Mouse (Mus musculus): Measurements from ENCODE around the gene Cyb5rl. TPM values are rescaled to one million over a fixed set of nuclear protein-coding genes. Genes with fewer than 3 reads are reported as not detected.

Gene Cyb5rl
- polyA plus RNA-seq, 1 experiment from 2014 or later, result 3.9 TPM

GRCm38 (mm10) chr4:107039270-107039669 lies 27.5 kb upstream of the Cyb5rl start:
- no peak for ATAC-seq
- H3K36me3 ChIP-seq, result peaks cover 97% of the 10 kb centered on the region
- H3K4me3 ChIP-seq, result no peak overlapping the region
- H3K9ac ChIP-seq, result no peak overlapping the region
- no peak overlapping the region for H3K27ac ChIP-seq
- H3K4me2 ChIP-seq, result no peak overlapping the region
- 86% methylated on average over 8 of the region's 8 CpGs for WGBS (ENCODE audit: insufficient replicate concordance)
- no peaks in the 10 kb centered on the region for H3K27me3 ChIP-seq (replicated peaks)
- H3K4me1 ChIP-seq, result no peaks in the 10 kb centered on the region
- no peaks in the 10 kb centered on the region for H3K9me3 ChIP-seq (replicated peaks)

GRCm38 (mm10) chr4:107042304-107042703 lies 24.5 kb upstream of the Cyb5rl start:
- no peak overlapping the region for H3K27ac ChIP-seq
- 61% methylated on average over 6 of the region's 6 CpGs for WGBS (ENCODE audit: insufficient replicate concordance)
- H3K4me2 ChIP-seq, result no peak overlapping the region
- H3K27me3 ChIP-seq (replicated peaks), result no peaks in the 10 kb centered on the region
- no peak overlapping the region for H3K4me3 ChIP-seq
- no peak for ATAC-seq
- peaks cover 98% of the 10 kb centered on the region for H3K36me3 ChIP-seq
- H3K9me3 ChIP-seq (replicated peaks), result no peaks in the 10 kb centered on the region
- H3K9ac ChIP-seq, result no peak overlapping the region
- H3K4me1 ChIP-seq, result no peaks in the 10 kb centered on the region

GRCm38 (mm10) chr4:107045188-107045587 lies 21.6 kb upstream of the Cyb5rl start:
- no peaks in the 10 kb centered on the region for H3K9me3 ChIP-seq (replicated peaks)
- H3K36me3 ChIP-seq, result peaks cover 89% of the 10 kb centered on the region
- WGBS (ENCODE audit: insufficient replicate concordance), result 92% methylated on average over 13 of the region's 13 CpGs

GRCm38 (mm10) chr4:107047806-107048205 lies 19.0 kb upstream of the Cyb5rl start:
- H3K9me3 ChIP-seq (replicated peaks), result no peaks in the 10 kb centered on the region
- 78% methylated on average over 5 of the region's 5 CpGs for WGBS (ENCODE audit: insufficient replicate concordance)
- H3K4me1 ChIP-seq, result no peaks in the 10 kb centered on the region
- H3K27ac ChIP-seq, result no peak overlapping the region
- no peak overlapping the region for H3K9ac ChIP-seq
- H3K4me2 ChIP-seq, result no peak overlapping the region
- ATAC-seq, result no peak
- no peaks in the 10 kb centered on the region for H3K27me3 ChIP-seq (replicated peaks)
- no peak overlapping the region for H3K4me3 ChIP-seq
- H3K36me3 ChIP-seq, result peaks cover 63% of the 10 kb centered on the region

More at GRCm38 (mm10) chr4:107045188-107045587, 21.6 kb upstream of the Cyb5rl start:
- Histone ChIP-seq H3K9ac (no peak overlapping the region), H3K4me2 (no peak overlapping the region), H3K4me3 (no peak overlapping the region), H3K27me3 (replicated peaks) (no peaks in the 10 kb centered on the region), H3K27ac (no peak overlapping the region), H3K4me1 (no peaks in the 10 kb centered on the region)
- ATAC-seq, result no peak

- no peak overlapping the region for H3K27ac ChIP-seq
- H3K4me2 ChIP-seq, result no peak overlapping the region
- no peaks in the 10 kb centered on the region for H3K27me3 ChIP-seq (replicated peaks)
- WGBS (ENCODE audit: insufficient replicate concordance), result 90% methylated on average over 11 of the region's 11 CpGs
- no peaks in the 10 kb centered on the region for H3K4me1 ChIP-seq
- no peaks in the 10 kb centered on the region for H3K9me3 ChIP-seq (replicated peaks)
- no peak for ATAC-seq
- H3K36me3 ChIP-seq, result peaks cover 56% of the 10 kb centered on the region
- no peak overlapping the region for H3K4me3 ChIP-seq
- H3K9ac ChIP-seq, result no peak overlapping the region
These were observed 18.1 kb upstream of the Cyb5rl start for GRCm38 (mm10) chr4:107048568-107049162.

- no peak overlapping the region for H3K9ac ChIP-seq
- peaks cover 44% of the 10 kb centered on the region for H3K36me3 ChIP-seq
- WGBS (ENCODE audit: insufficient replicate concordance), result 54% methylated on average over 4 of the region's 4 CpGs
- no peak overlapping the region for H3K27ac ChIP-seq
- no peak for ATAC-seq
- H3K4me1 ChIP-seq, result no peaks in the 10 kb centered on the region
- no peak overlapping the region for H3K4me3 ChIP-seq
- H3K4me2 ChIP-seq, result no peak overlapping the region
- H3K27me3 ChIP-seq (replicated peaks), result no peaks in the 10 kb centered on the region
- H3K9me3 ChIP-seq (replicated peaks), result no peaks in the 10 kb centered on the region
These were observed 14.9 kb upstream of the Cyb5rl start for GRCm38 (mm10) chr4:107051889-107052288.

- 47% methylated on average over 5 of the region's 5 CpGs for WGBS (ENCODE audit: insufficient replicate concordance)
- H3K4me3 ChIP-seq, result no peak overlapping the region
These were observed 13.7 kb upstream of the Cyb5rl start for GRCm38 (mm10) chr4:107052962-107053553.

GRCm38 (mm10) chr4:107056088-107056487 lies 10.7 kb upstream of the Cyb5rl start:
- no peak overlapping the region for H3K4me2 ChIP-seq
- H3K4me3 ChIP-seq, result no peak overlapping the region
- H3K27ac ChIP-seq, result peak overlapping the region; percentile 19
- H3K4me1 ChIP-seq, result no peaks in the 10 kb centered on the region
- ATAC-seq, result no peak
- H3K27me3 ChIP-seq (replicated peaks), result no peaks in the 10 kb centered on the region
- no peak overlapping the region for H3K9ac ChIP-seq
- WGBS (ENCODE audit: insufficient replicate concordance), result 69% methylated on average over 3 of the region's 3 CpGs
- H3K9me3 ChIP-seq (replicated peaks), result no peaks in the 10 kb centered on the region
- H3K36me3 ChIP-seq, result peaks cover 62% of the 10 kb centered on the region

More at GRCm38 (mm10) chr4:107052962-107053553, 13.7 kb upstream of the Cyb5rl start:
- Histone ChIP-seq H3K9me3 (replicated peaks) (no peaks in the 10 kb centered on the region), H3K36me3 (peaks cover 44% of the 10 kb centered on the region), H3K4me2 (no peak overlapping the region), H3K4me1 (no peaks in the 10 kb centered on the region), H3K9ac (no peak overlapping the region), H3K27me3 (replicated peaks) (no peaks in the 10 kb centered on the region), H3K27ac (no peak overlapping the region)
- ATAC-seq, result no peak

DNA sequence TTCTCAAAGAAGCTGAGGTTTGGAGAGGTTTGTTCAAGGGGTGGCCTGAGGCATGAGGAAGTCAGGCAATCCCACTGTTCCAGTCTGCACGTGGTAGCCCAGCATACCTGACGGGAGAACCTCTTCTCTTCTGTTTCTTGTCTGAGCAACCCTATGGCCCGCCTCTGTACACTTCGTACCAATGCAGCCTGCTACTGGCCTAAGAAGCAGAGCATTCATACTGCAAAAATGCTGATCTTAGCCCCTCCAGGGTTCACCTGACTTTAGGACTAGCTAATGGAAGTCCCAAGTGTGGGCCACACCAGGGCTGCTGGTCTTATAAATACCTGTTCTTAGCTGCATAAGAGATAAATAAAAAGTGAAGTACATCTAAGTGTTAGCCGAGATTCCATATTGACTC lies 8.4 kb upstream of the Cyb5rl start:
- H3K9me3 ChIP-seq (replicated peaks), result no peaks in the 10 kb centered on the region
- H3K4me1 ChIP-seq, result no peaks in the 10 kb centered on the region
- H3K27me3 ChIP-seq (replicated peaks), result no peaks in the 10 kb centered on the region
- WGBS (ENCODE audit: insufficient replicate concordance), result 77% methylated on average over 5 of the region's 5 CpGs
- H3K4me2 ChIP-seq, result no peak overlapping the region
- H3K27ac ChIP-seq, result no peak overlapping the region
- no peak overlapping the region for H3K9ac ChIP-seq
- H3K4me3 ChIP-seq, result no peak overlapping the region
- H3K36me3 ChIP-seq, result peaks cover 82% of the 10 kb centered on the region
- ATAC-seq, result no peak

DNA sequence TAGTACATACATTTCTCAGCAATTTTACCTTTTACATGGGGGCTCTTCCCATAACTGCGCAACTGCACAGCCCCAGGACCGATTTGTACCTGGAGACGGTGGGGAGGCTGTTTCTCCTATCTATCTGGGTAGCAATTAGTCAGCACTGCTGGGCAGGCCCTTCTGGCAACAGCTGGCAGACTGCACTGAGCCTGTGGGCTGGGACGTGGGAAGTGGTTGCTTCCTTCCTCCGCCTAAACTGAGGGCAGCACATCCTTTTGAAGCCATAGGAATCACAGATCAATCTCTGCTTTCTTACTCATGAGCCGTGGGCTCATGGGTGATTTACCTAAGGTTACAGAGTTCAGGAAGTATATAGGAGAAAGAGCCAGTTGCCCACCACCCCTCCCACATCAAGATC lies 8.0 kb upstream of the Cyb5rl start:
- no peaks in the 10 kb centered on the region for H3K9me3 ChIP-seq (replicated peaks)
- H3K27me3 ChIP-seq (replicated peaks), result no peaks in the 10 kb centered on the region
- no peak overlapping the region for H3K4me2 ChIP-seq
- no peak overlapping the region for H3K4me3 ChIP-seq
- H3K9ac ChIP-seq, result no peak overlapping the region
- ATAC-seq, result no peak
- H3K4me1 ChIP-seq, result no peaks in the 10 kb centered on the region
- no peak overlapping the region for H3K27ac ChIP-seq
- WGBS (ENCODE audit: insufficient replicate concordance), result 62% methylated on average over 6 of the region's 6 CpGs
- peaks cover 87% of the 10 kb centered on the region for H3K36me3 ChIP-seq

DNA sequence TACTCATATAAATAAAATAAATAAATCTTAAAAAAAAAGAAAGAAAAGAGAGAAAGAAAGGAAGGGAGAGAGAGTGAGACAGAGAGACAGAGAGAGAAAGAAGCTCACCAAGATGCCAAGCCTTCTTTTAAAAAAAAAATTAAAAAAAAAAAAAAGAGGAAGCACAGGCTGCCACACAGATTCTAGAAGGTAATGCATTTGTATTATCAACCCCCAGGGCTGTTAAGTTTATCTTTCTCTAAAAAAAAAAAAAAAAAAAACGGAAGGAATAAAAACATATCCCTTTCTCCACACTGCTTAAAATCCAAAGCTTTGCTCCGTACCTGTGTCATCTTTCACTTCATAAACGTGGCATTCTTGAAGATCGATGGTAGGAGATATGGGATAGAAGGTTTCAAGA lies 5.2 kb upstream of the Cyb5rl start:
- H3K9ac ChIP-seq, result no peak overlapping the region
- no peaks in the 10 kb centered on the region for H3K27me3 ChIP-seq (replicated peaks)
- 78% methylated on average over 4 of the region's 4 CpGs for WGBS (ENCODE audit: insufficient replicate concordance)
- peaks cover 83% of the 10 kb centered on the region for H3K36me3 ChIP-seq
- peaks cover 20% of the 10 kb centered on the region for H3K4me1 ChIP-seq
- H3K4me2 ChIP-seq, result no peak overlapping the region
- ATAC-seq, result no peak
- no peaks in the 10 kb centered on the region for H3K9me3 ChIP-seq (replicated peaks)
- H3K4me3 ChIP-seq, result no peak overlapping the region
- H3K27ac ChIP-seq, result no peak overlapping the region

DNA sequence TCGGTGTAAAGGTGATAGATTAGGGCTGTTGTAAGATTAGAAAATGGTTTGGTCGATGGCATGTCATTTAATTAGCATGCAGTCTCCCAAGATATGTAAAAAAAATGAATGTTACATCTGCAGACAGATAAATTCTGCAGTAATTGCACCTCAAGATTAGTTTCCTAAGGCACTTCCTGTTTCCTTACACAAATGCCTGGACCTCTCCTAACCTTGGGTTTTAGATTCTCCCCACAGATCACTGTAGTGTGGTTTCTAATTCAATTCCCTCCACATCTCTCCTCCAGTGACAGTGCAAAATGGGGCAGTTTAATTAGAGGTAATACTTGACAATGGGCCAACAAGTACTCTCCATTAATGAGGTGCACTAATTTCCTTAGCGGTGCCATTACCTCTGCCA lies 3.6 kb upstream of the Cyb5rl start:
- no peak overlapping the region for H3K4me2 ChIP-seq
- H3K9ac ChIP-seq, result no peak overlapping the region
- peaks cover 32% of the 10 kb centered on the region for H3K4me1 ChIP-seq
- peaks cover 66% of the 10 kb centered on the region for H3K36me3 ChIP-seq
- no peak for ATAC-seq
- H3K27me3 ChIP-seq (replicated peaks), result no peaks in the 10 kb centered on the region
- no peak overlapping the region for H3K4me3 ChIP-seq
- H3K27ac ChIP-seq, result no peak overlapping the region
- no peaks in the 10 kb centered on the region for H3K9me3 ChIP-seq (replicated peaks)
- 69% methylated on average over 3 of the region's 3 CpGs for WGBS (ENCODE audit: insufficient replicate concordance)
